Mouse (Mus musculus): ENCODE measurements at regions not wholly inside any gene's neighbourhood (a gene's known extent, or its start where the extent isn't known, plus 50 kb on each side); places are given as distances from the start of the nearest gene placed in this dataset.

- TF ChIP-seq EP300 (IDR thresholded peaks at IDR 0.05; ENCODE audit: low read depth), result no peak
- no peak for TF ChIP-seq CTCF (IDR thresholded peaks at IDR 0.05; ENCODE audit: low read depth)
Observed at GRCm38 (mm10) chr8:8182616-8183232, 478.3 kb downstream of the Efnb2 start.

Data from liver, embryonic 14.5 days (tissue).